Mouse (Mus musculus): ENCODE data around the gene Wdfy4.

Wdfy4 gene

GRCm38 (mm10) chr14:33189849-33190423, 4.6 kb upstream of the Wdfy4 start:
- no peak for DNase-seq (ENCODE audit: low read depth, low spot score)

DNA sequence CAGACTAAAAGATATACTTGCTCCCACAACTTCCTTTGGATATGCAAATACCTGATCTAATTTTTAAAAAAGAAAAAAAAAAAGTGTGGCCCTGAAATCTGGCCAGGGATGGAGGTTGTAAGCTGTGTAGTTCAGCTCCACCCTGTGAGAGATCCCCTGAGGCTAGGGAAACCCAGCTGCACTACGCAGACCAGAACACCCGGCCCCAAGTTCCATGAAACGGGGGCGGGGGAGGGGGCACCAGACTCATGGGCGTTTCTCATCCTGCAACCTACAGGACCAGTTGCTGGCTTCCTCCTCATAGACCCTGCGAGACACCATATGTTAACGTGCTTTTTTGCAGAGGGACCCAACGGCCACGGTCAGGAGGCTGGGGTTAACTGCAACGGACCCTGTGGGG, 3.9 kb upstream of the Wdfy4 start:
- DNase-seq (ENCODE audit: low read depth, low spot score), result no peak

GRCm38 (mm10) chr14:33187201-33187600, 1.9 kb upstream of the Wdfy4 start:
- DNase-seq (ENCODE audit: low read depth, low spot score), result peak; percentile 86

DNA sequence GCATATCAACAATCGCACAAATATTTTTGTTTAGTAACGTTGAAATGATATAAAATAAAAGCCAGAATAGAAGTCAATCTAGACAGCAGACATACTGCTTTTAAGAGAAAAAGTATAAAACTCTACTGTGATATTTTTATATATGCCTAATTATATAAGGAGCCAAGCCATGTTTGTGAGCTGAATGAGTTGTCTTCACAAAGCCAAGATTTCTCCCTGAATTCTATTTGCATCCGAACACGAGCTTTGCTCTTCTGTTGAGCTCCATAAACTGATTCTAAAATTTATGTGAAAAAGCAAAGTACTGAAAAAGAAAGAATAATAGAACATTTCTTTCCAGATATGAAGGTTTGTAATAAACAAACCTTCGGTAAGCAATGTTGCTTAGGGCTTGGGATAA, 5.2 kb downstream of the Wdfy4 start:
- DNase-seq (ENCODE audit: low read depth, low spot score), result peak; percentile 57

DNA sequence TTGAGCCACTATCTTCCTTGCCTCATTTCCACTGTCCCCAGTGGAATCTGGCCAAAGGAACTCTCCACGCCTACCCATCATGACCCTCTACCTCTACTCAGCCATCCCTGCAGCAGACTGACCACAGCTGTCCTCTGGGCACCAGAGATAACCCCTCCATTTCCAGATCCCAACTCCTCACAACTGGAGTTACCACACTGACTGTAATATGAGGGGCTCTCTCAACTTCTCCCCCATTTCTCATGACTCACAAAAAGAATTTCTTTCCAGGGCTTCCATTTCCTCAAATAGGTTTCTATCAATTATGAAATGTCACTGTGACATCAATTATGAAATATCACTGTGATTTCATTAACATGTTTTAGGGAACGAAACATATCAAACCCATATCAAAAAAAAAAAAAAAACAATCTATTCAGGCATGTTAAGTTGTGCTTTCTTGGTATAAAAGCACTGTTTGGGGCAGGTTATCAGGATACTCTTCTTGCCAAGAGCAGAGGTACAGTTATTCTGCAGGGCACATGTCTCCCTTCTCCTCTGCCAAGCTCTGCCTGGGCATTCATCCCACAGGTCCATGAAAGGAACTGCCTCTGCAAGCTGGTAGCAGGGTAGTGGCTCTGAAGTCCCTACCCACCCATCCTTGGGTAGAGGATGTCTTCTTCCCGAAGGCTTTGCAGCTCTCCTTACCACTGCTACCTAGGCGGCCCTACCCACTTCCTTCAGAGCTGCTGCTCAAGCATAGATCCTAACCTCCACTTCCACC, 10.1 kb downstream of the Wdfy4 start:
- peak; percentile 43 for DNase-seq (ENCODE audit: low read depth, low spot score)

DNA sequence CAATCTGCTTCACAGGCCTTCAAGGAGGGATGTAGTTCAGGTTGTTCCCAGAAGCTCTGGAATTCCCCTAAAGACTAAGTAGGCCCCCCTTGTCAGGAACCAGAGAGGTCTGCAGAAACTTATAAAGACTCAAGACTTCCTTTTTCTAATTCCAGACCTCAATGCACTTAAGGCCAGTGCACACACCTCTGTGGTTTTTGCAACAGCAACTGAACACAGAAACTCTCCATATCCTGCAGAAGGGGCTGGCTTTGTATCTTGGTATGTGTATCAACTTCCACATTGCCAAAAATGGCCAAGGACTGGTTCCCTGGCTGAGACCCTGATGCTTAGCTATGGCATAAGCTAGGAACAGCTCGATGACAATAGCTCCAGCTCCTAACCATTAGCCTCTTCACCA, 13.4 kb downstream of the Wdfy4 start:
- no peak for DNase-seq (ENCODE audit: low read depth, low spot score)

DNA sequence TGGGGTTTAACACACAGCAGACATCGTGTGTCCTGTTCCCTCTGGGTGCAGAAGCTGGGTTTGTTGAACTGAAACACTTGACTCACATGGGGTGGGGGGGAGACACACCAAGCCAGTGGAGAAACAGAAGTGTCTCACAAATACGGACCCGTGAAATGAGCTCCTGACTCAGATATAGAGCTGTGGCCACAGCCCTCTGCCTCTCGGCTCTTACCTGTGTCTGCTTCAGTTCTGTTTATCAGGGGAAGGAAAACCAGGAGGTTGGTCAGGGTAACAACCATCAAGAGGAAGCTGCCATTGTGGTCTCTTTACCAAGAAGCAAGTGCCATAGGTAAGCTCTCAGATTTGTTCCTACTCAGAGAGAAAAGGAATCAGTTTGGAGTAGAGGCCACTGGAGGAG, 16.6 kb downstream of the Wdfy4 start:
- no peak for DNase-seq (ENCODE audit: low read depth, low spot score)

GRCm38 (mm10) chr14:33162238-33162637, 23.1 kb downstream of the Wdfy4 start:
- DNase-seq (ENCODE audit: low read depth, low spot score), result no peak

DNA sequence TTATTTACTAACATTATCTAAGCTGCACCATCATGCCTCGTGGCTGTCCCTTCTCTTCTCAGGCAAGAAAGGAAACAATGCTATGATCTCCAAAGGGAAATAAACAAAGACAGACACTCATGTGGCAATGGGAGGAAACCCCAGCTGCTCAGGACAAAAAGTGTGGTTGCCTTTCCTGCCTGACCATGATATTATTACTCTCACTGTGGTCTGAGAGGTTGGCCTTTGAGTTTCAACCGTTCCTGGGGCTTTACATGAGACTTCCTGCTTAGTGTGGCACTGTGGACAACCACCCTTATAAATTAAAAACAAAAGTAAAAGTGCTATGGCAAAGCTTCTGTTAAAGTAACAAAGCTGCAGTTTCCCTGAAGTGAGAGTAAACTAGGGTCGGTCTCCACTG, 27.0 kb downstream of the Wdfy4 start:
- no peak for DNase-seq (ENCODE audit: low read depth, low spot score)

DNA sequence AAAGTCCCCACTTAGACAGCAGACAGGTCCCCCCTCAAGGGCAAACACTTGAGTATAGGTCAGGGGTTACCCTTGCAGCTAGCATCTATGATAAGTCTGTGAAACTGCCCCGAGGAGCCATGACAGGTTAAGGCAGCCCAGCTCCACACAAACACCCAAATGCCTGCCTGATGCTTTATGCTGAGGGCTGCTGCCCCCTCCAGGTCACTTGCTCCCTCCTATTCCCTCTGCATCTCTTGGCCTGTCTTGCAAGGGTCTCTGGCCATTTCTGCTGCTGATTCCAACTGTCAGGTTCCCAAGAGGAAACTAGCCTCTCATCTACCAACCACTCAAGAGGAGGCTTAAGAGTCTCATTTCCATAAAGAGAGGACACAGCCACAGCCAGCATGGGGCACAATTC, 32.4 kb downstream of the Wdfy4 start:
- no peak for DNase-seq (ENCODE audit: low read depth, low spot score)

DNA sequence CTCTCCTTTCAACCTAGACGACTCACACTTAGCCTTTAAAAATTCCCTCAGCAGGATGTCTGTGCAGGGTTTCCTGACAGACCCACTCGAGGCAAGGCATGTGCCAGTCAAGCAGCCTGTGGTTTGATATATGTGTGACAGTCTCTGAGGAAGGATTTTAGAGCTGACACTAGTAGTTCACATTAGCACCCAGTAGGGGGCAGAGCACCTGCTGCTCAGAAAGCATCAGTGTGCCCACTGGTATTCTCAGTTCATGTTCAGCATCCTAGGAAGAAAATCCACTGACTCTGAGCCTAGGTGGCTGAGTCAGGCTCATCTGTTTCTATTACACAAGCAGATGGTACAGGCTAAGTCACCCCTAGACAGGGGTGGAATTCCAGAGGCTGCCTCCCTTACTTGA, 39.0 kb downstream of the Wdfy4 start:
- peak; percentile 51 for DNase-seq (ENCODE audit: low read depth, low spot score)

DNA sequence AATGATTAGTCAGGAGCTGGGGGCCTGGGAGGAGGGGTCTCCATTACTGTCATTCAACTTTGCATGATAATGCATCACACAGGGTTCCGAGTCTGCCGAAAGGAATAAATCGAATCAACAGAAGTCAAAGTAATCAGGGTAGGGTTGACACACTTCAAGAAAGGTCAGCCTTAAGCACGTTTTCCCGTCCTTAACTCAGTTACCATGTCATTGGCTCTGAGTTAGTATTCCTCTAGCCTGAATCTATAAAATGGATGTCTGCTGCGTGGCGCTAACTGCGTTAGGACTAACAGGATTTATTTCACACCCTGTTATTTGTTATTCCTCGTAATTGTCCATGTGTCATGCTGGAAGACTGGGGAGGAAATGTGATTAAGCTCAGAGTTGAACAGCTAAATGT, 48.5 kb downstream of the Wdfy4 start:
- no peak for DNase-seq (ENCODE audit: low read depth, low spot score)

DNA sequence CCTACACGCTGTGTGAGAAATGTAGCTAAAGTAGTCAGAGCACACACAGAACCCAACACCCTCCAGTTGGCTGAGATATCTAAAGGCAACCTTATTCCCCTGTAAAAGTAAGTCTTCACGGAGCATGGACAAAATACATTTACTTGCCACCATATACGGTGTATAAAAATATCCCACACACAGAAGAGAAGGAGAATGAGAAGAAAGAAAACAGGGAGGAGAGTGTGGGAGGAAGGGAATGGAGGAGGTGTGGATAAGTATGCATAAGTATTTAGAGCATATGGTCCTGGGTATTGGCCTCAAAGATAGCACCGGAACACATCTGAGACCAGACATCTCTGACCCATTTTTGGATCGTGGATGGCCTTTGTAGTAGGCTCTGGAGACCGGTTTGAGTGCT, 50.1 kb downstream of the Wdfy4 start:
- DNase-seq (ENCODE audit: low read depth, low spot score), result peak; percentile 39

- DNase-seq (ENCODE audit: low read depth, low spot score), result no peak
Measured at GRCm38 (mm10) chr14:33131044-33131758, 54.1 kb downstream of the Wdfy4 start.

GRCm38 (mm10) chr14:33116590-33116989, 68.7 kb downstream of the Wdfy4 start:
- DNase-seq (ENCODE audit: low read depth, low spot score), result no peak

- peak; percentile 5 for DNase-seq (ENCODE audit: low read depth, low spot score)
Measured at GRCm38 (mm10) chr14:33104809-33105208, 80.5 kb downstream of the Wdfy4 start.

- DNase-seq (ENCODE audit: low read depth, low spot score), result no peak
Measured at GRCm38 (mm10) chr14:33101609-33102008, 83.7 kb downstream of the Wdfy4 start.

DNA sequence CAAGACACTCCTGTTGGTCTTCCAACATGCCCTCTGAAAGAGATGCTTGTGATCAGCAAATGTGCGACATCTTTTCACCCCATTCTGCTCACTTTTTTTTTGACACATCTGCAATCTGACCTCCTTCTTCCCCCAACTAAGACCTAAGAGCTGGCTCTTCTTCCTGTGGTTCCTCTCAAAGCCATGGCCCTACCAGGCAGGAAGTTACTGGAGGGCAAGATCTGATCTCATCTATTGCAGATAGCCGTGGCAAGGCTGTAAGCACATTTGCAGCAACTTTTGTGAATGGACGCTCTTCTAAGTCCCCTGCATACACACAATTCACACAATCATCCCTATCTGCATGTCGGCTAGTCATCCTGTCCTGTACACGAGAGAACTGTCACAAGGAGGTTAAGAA, 85.4 kb downstream of the Wdfy4 start:
- no peak for DNase-seq (ENCODE audit: low read depth, low spot score)

DNA sequence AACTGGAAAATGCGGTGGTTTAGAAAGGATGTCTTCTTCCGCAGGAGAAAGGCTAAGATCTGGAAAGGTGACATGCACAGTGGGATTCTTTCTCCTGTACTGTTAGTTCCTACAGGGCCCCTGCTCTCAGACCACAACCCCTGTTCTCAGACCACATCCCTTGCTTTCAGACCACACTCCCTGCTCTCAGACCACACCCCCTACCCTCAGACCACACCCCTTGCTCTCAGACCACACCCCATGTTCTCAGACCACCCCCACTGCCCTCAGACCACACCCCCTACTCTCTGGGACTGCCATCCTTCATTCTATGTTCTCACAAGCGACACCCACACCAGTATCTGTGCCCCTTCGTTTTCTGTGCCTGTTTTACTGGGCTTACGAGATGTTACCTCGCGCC, 86.2 kb downstream of the Wdfy4 start:
- DNase-seq (ENCODE audit: low read depth, low spot score), result no peak

- DNase-seq (ENCODE audit: low read depth, low spot score), result peak; percentile 54
Measured at GRCm38 (mm10) chr14:33096462-33096861, 88.8 kb downstream of the Wdfy4 start.

DNA sequence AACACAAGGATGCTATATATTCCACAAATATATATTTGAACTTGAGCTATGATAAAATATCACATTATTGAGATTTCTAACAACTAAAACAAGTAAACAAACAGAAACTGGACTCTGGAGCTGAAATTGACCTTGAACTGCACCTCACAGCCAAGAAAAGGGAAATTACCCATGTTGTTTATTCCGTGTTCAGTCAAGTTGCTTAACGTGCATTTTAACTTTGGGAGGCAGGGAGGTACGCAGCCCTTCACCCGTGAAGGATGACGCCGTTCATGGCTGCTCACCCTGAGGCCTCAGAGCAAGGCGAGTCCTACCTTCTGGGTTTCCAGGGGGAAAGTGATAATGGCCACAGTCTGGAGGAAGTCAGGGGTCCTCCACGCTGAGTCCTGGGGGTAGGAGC, 102.0 kb downstream of the Wdfy4 start:
- no peak for DNase-seq (ENCODE audit: low read depth, low spot score)

DNA sequence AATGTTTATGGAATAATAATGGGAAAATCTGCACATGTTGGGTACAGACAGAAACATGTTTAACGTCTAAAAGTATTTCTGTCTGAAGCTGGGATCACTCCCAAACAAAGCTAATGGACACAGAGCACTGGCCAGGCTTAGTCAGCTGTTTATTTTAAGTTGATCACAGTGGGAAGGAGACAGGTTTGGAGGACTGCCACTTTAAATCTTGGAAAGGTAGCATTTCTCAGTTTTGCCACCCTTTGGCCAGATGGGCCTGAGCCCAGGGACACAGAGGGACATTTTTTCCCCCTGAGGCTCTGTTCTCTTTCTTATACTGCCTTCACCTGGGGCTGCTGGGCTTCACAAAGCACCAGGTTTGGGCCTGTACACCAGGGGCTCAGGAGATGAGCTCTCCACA, 103.0 kb downstream of the Wdfy4 start:
- DNase-seq (ENCODE audit: low read depth, low spot score), result peak; percentile 71

GRCm38 (mm10) chr14:33081370-33081860, 103.9 kb downstream of the Wdfy4 start:
- DNase-seq (ENCODE audit: low read depth, low spot score), result peak; percentile 84
